Mouse (Mus musculus): Measurements from ENCODE around the gene Cyld. TPM values are rescaled to one million over a fixed set of nuclear protein-coding genes. Genes with fewer than 3 reads are reported as not detected.
A peak's percentile ranks its signal among the peaks of the same experiment; 100 is the strongest.
"Not testable (repeated sequence)": the region's sequence is repeated elsewhere in the genome, so short reads cannot be mapped to it uniquely, and the experiment has no call there.

The Cyld gene
- 17.1 and 19.4 TPM in 2 replicates for polyA plus RNA-seq (2012; rRNA removed)

- H3K36me3 ChIP-seq (ENCODE audit: control insufficient read depth, insufficient read depth, low read length) = no peaks in the 10 kb centered on the region
- H3K27ac ChIP-seq (ENCODE audit: control insufficient read depth, insufficient read depth, low read length) = peak within 1 kb of the TSS; percentile 58
- H3K4me1 ChIP-seq (replicated peaks; ENCODE audit: control insufficient read depth, insufficient read depth, low read length) = peaks cover 37% of the 10 kb centered on the region
- H3K27me3 ChIP-seq (ENCODE audit: control insufficient read depth, insufficient read depth, low read length) = no peaks in the 10 kb centered on the region
- WGBS = under 1% methylated on average over 80 of the region's 80 CpGs
- TF ChIP-seq CTCF (IDR thresholded peaks at IDR 0.05; ENCODE audit: borderline replicate concordance, control insufficient read depth, extremely low read depth, insufficient read depth, low read length, poor library complexity) = peak; percentile 35; the same call in 1 of the 2 replicates
- peak; percentile 83 for TF ChIP-seq POLR2A (IDR thresholded peaks at IDR 0.05; ENCODE audit: control insufficient read depth, extremely low read depth, insufficient read depth, low read length, poor library complexity)
- DNase-seq = peak; percentile 97
- H3K4me3 ChIP-seq (ENCODE audit: control insufficient read depth, insufficient read depth, low read length) = peak within 1 kb of the TSS; percentile 83
Measured at GRCm38 (mm10) chr8:88696721-88697641, at the start of gene Cyld. Gene Cyld, plus strand, starts transcription at chr8:88697028.

DNA sequence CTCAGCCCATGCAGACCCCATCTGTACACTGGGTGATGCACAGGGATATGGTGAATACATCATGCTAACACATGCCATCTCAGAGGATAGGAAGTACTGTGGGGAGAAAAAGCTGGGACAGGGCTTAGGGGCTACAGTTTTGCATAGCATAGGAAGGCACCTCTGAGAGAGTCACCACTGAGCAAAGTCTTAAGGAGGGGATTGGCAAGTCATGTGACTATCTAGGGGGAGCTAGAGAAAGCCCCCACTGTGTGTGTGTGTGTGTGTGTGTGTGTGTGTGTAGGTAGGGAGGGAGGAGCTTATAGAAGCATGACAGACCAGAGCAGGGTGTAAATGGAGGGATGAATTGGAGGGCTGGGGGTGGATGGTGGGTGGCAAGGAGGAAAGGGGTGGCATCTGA is 48.5 kb upstream of the Cyld start:
- Histone ChIP-seq H3K27ac (ENCODE audit: control insufficient read depth, insufficient read depth, low read length) (no peak overlapping the region), H3K4me3 (ENCODE audit: control insufficient read depth, insufficient read depth, low read length) (no peak overlapping the region), H3K27me3 (ENCODE audit: control insufficient read depth, insufficient read depth, low read length) (no peaks in the 10 kb centered on the region), H3K36me3 (ENCODE audit: control insufficient read depth, insufficient read depth, low read length) (no peaks in the 10 kb centered on the region), H3K4me1 (replicated peaks; ENCODE audit: control insufficient read depth, insufficient read depth, low read length) (peaks cover 23% of the 10 kb centered on the region)
- TF ChIP-seq CTCF (IDR thresholded peaks at IDR 0.05; ENCODE audit: borderline replicate concordance, control insufficient read depth, extremely low read depth, insufficient read depth, low read length, poor library complexity) (no peak), POLR2A (IDR thresholded peaks at IDR 0.05; ENCODE audit: control insufficient read depth, extremely low read depth, insufficient read depth, low read length, poor library complexity) (no peak)
- DNase-seq = no peak

DNA sequence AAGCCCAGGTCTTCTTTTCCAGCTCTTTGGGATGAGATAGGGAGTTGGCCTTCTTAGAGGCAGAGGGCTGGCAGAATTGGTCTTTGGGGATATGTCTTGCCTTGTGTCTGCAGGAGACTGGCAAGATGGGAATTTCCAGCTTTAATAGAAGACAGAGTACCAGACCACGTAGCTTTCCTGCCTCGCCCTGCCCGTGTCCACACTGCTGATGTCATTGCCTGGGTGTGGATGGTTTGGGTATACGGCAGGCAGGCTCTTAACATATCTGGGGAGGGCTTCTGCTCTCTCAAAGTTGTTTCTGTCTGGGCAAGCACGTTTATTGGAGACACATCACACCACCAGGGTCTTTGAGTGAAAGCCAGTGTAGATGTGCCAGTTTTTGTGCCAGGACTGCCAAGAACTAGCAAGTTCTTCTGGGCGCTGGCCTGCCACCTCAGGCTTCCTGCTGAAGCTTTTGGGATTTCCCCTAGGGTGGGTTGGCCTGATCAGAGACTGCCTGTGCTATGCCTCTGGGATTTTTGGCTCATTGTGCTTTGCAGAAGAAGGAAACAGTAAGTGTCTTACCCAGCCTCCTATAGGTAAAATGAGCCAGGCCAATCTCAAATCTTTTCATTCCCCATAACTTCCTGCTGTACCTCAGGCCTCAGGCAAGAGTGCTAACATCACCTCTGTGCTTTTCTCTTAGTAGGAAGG is 46.7 kb upstream of the Cyld start:
- Histone ChIP-seq H3K27ac (ENCODE audit: control insufficient read depth, insufficient read depth, low read length) (no peak overlapping the region), H3K36me3 (ENCODE audit: control insufficient read depth, insufficient read depth, low read length) (no peaks in the 10 kb centered on the region), H3K4me1 (replicated peaks; ENCODE audit: control insufficient read depth, insufficient read depth, low read length) (peaks cover 23% of the 10 kb centered on the region), H3K4me3 (ENCODE audit: control insufficient read depth, insufficient read depth, low read length) (no peak overlapping the region), H3K27me3 (ENCODE audit: control insufficient read depth, insufficient read depth, low read length) (no peaks in the 10 kb centered on the region)
- TF ChIP-seq CTCF (IDR thresholded peaks at IDR 0.05; ENCODE audit: borderline replicate concordance, control insufficient read depth, extremely low read depth, insufficient read depth, low read length, poor library complexity) = no peak
- TF ChIP-seq POLR2A (IDR thresholded peaks at IDR 0.05; ENCODE audit: control insufficient read depth, extremely low read depth, insufficient read depth, low read length, poor library complexity) = no peak
- WGBS = 77% methylated on average over 6 of the region's 6 CpGs
- DNase-seq = no peak

GRCm38 (mm10) chr8:88651122-88651521 is 45.7 kb upstream of the Cyld start:
- H3K4me1 ChIP-seq (replicated peaks; ENCODE audit: control insufficient read depth, insufficient read depth, low read length) = peaks cover 23% of the 10 kb centered on the region
- DNase-seq; H3K27ac ChIP-seq (ENCODE audit: control insufficient read depth, insufficient read depth, low read length); H3K27me3 ChIP-seq (ENCODE audit: control insufficient read depth, insufficient read depth, low read length); H3K4me3 ChIP-seq (ENCODE audit: control insufficient read depth, insufficient read depth, low read length); H3K36me3 ChIP-seq (ENCODE audit: control insufficient read depth, insufficient read depth, low read length): not testable (repeated sequence)
- WGBS = 30% methylated on average over 4 of the region's 4 CpGs

GRCm38 (mm10) chr8:88655334-88655733 is 41.5 kb upstream of the Cyld start:
- Histone ChIP-seq H3K36me3 (ENCODE audit: control insufficient read depth, insufficient read depth, low read length) (no peaks in the 10 kb centered on the region), H3K4me3 (ENCODE audit: control insufficient read depth, insufficient read depth, low read length) (no peak overlapping the region), H3K27me3 (ENCODE audit: control insufficient read depth, insufficient read depth, low read length) (no peaks in the 10 kb centered on the region), H3K27ac (ENCODE audit: control insufficient read depth, insufficient read depth, low read length) (no peak overlapping the region), H3K4me1 (replicated peaks; ENCODE audit: control insufficient read depth, insufficient read depth, low read length) (peaks cover 10% of the 10 kb centered on the region)
- no peak for DNase-seq
- TF ChIP-seq POLR2A (IDR thresholded peaks at IDR 0.05; ENCODE audit: control insufficient read depth, extremely low read depth, insufficient read depth, low read length, poor library complexity) (no peak), CTCF (IDR thresholded peaks at IDR 0.05; ENCODE audit: borderline replicate concordance, control insufficient read depth, extremely low read depth, insufficient read depth, low read length, poor library complexity) (no peak)

DNA sequence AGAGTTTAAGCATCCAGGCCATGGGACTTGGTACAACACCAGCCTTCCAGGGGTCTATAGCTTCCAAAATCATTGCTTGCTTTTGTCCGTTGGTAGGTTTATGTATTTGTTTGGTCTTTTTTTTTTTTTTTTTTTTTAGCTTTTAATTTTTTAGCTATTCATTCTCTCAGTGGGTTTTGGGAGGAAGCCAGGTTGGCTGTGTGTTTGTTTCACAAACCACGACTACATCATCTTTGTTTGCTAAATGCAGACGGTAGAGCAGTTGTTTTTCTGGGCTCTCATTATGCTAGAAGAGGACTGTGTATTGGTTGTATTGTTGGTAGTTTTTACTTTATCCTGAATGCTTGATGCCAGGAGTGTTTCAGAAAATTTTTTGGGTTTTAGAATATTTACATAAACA is 37.0 kb upstream of the Cyld start:
- H3K4me1 ChIP-seq (replicated peaks; ENCODE audit: control insufficient read depth, insufficient read depth, low read length) = peaks cover 9% of the 10 kb centered on the region
- H3K27me3 ChIP-seq (ENCODE audit: control insufficient read depth, insufficient read depth, low read length) = no peaks in the 10 kb centered on the region
- no peaks in the 10 kb centered on the region for H3K36me3 ChIP-seq (ENCODE audit: control insufficient read depth, insufficient read depth, low read length)
- TF ChIP-seq POLR2A (IDR thresholded peaks at IDR 0.05; ENCODE audit: control insufficient read depth, extremely low read depth, insufficient read depth, low read length, poor library complexity) = no peak
- TF ChIP-seq CTCF (IDR thresholded peaks at IDR 0.05; ENCODE audit: borderline replicate concordance, control insufficient read depth, extremely low read depth, insufficient read depth, low read length, poor library complexity) = no peak
- no peak overlapping the region for H3K4me3 ChIP-seq (ENCODE audit: control insufficient read depth, insufficient read depth, low read length)
- 67% methylated on average over 3 of the region's 3 CpGs for WGBS
- no peak overlapping the region for H3K27ac ChIP-seq (ENCODE audit: control insufficient read depth, insufficient read depth, low read length)
- no peak for DNase-seq

All from thymus, adult 2 months (tissue).